15 mouse cellular contexts compared by ENCODE assay signal in the genomic region with DNA sequence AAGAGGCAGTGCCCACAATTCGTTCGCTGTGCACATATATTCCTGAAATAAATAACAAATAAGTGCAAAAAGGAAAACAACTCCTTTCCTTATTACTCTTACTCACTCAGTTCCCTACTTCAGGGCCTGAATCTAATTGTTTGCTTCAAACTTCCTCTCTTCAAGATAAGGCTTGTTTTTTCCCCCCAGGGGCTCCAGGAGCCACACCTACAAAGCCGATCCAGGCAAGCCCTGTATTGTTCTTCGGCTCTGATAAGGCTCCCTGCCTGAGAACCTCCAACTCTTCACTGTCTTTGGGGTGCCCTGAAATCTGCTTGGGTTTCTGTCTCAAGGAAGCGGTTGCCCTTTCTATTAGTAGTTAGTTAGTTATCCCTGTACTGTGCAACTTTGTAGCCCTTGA. TPM values are rescaled to one million over a fixed set of nuclear protein-coding genes. Genes with fewer than 3 reads are reported as not detected.
DNase-seq lines count a peak whose midpoint lies in the region; ATAC-seq and TF ChIP-seq lines count a peak whose summit lies in the region.
"Had no signal": no experiment of that assay in that cellular context is flagged by ENCODE, and none has a peak within 500 bp of the region (broad histone marks: within the 10 kb centered on the region; RNA-seq: fewer than 3 reads in every experiment).

No protein-coding gene starts in this region.

- no peak overlapping the region for H3K4me3 ChIP-seq in ES-Bruce4 (ENCODE audit: low read depth, low read length)
- no peak overlapping the region for H3K4me3 ChIP-seq in liver, embryonic 14.5 days (ENCODE audit: insufficient read depth in 1 of 2, low read depth in 2 of 2, low read length in 2 of 2)
- H3K4me3 ChIP-seq in intestine, postnatal 0 days (ENCODE audit: low read depth, low read length), result no peak overlapping the region
- H3K4me3 ChIP-seq: erythroblast, embryonic 14.5 days; limb, embryonic 10.5 days; midbrain, embryonic 15.5 days; neural tube, embryonic 13.5 days had no signal

- no peak for TF ChIP-seq CTCF in ES-Bruce4 (IDR thresholded peaks at IDR 0.05; ENCODE audit: low read depth, low read length)
- TF ChIP-seq CTCF in liver, embryonic 14.5 days (IDR thresholded peaks at IDR 0.05; ENCODE audit: low read depth), result no peak
- TF ChIP-seq CTCF in intestine, postnatal 0 days (IDR thresholded peaks at IDR 0.05; ENCODE audit: low read depth), result no peak

- TF ChIP-seq POLR2A in ES-Bruce4 (IDR thresholded peaks at IDR 0.05; ENCODE audit: insufficient read depth, low read length), result no peak

- WGBS in liver, embryonic 14.5 days (ENCODE audit: insufficient replicate concordance), result 25% methylated on average over 5 of the region's 5 CpGs
- 38% methylated on average over 5 of the region's 5 CpGs for WGBS in intestine, postnatal 0 days

- intact Hi-C loops in heart, postnatal 36 days (cut with DNase I), result no loop called here

- peaks cover 4% of the 10 kb centered on the region for H3K4me1 ChIP-seq in ES-Bruce4 (ENCODE audit: control insufficient read depth, insufficient read depth, low read length)
- peaks cover 6 to 19% of the 10 kb centered on the region in 2 experiments; a peak in 3 of 4 replicates for H3K4me1 ChIP-seq in liver, embryonic 14.5 days (replicated peaks; ENCODE audit: control insufficient read depth in 2 of 2, insufficient read depth in 2 of 2, low read length in 1 of 2)
- H3K4me1 ChIP-seq in intestine, postnatal 0 days (replicated peaks; ENCODE audit: control insufficient read depth, insufficient read depth, low read length), result 0 out of 2 replicates have a peak, but pooled peaks cover 3% of the 10 kb centered on the region
- H3K4me1 ChIP-seq: midbrain, embryonic 15.5 days; neural tube, embryonic 13.5 days had no signal

- peak; percentile 42; the same call in 1 of the 2 replicates for ATAC-seq in common myeloid progenitor, adult 5-6 weeks (replicated peaks; ENCODE audit: low read depth, poor library complexity, severe bottlenecking)
- ATAC-seq in liver, embryonic 14.5 days (ENCODE audit: insufficient read depth), result peak; percentile 47; the same call in 1 of the 2 replicates
- no peak for ATAC-seq in intestine, postnatal 0 days
- no peak for ATAC-seq in activated CD4-positive, CD25-positive, alpha-beta regulatory T cell, adult 4 months
- ATAC-seq: midbrain, embryonic 15.5 days had no signal

- no peak overlapping the region for H3K9ac ChIP-seq in ES-Bruce4 (ENCODE audit: low read depth, poor library complexity, severe bottlenecking)
- no peak overlapping the region for H3K9ac ChIP-seq in liver, embryonic 14.5 days (replicated peaks)
- no peak overlapping the region for H3K9ac ChIP-seq in intestine, postnatal 0 days (ENCODE audit: low read depth, low read length)
- H3K9ac ChIP-seq: midbrain, embryonic 15.5 days; neural tube, embryonic 13.5 days had no signal

- peak overlapping the region; percentile 97 for H3K27ac ChIP-seq in ES-Bruce4 (ENCODE audit: insufficient read depth, low read length)
- H3K27ac ChIP-seq in liver, embryonic 14.5 days, result no peak overlapping the region
- no peak overlapping the region for H3K27ac ChIP-seq in intestine, postnatal 0 days (ENCODE audit: low read depth, low read length)
- H3K27ac ChIP-seq: limb, embryonic 10.5 days; midbrain, embryonic 15.5 days; neural tube, embryonic 13.5 days had no signal

- H3K36me3 ChIP-seq in ES-Bruce4 (ENCODE audit: control insufficient read depth, insufficient read depth, low read length, poor library complexity, severe bottlenecking), result no peaks in the 10 kb centered on the region
- no peaks in the 10 kb centered on the region for H3K36me3 ChIP-seq in liver, embryonic 14.5 days (replicated peaks; ENCODE audit: control insufficient read depth, insufficient read depth, low read depth)
- H3K36me3 ChIP-seq in intestine, postnatal 0 days (ENCODE audit: control insufficient read depth, insufficient read depth), result no peaks in the 10 kb centered on the region
- H3K36me3 ChIP-seq: limb, embryonic 10.5 days; midbrain, embryonic 15.5 days; neural tube, embryonic 13.5 days had no signal

- TF ChIP-seq EP300 in ES-Bruce4 (IDR thresholded peaks at IDR 0.05; ENCODE audit: insufficient read depth, low read depth, low read length), result 0 out of 2 replicates have a peak, but pooled peaks have one; percentile 49
- TF ChIP-seq EP300 in liver, embryonic 14.5 days (IDR thresholded peaks at IDR 0.05; ENCODE audit: low read depth), result no peak

- no peak overlapping the region for H3K4me2 ChIP-seq in liver, embryonic 14.5 days (ENCODE audit: low read depth)
- no peak overlapping the region for H3K4me2 ChIP-seq in intestine, postnatal 0 days (replicated peaks; ENCODE audit: low read depth)
- H3K4me2 ChIP-seq: midbrain, embryonic 15.5 days; neural tube, embryonic 13.5 days had no signal

- peak; percentile 96 for DNase-seq in heart, adult 11 months
- no peak for DNase-seq in heart, postnatal 36 days
- no peak for DNase-seq in liver, embryonic 14.5 days (ENCODE audit: low read depth in 3 of 3, low spot score in 3 of 3)
- no peak for DNase-seq in B cell, adult 2 months
- DNase-seq: adrenal gland, postnatal 10 days; kidney, postnatal 10 days; lung, postnatal 14 days had no signal

- H3K27me3 ChIP-seq in ES-Bruce4 (ENCODE audit: control insufficient read depth, insufficient read depth, low read length, poor library complexity, severe bottlenecking), result no peaks in the 10 kb centered on the region
- H3K27me3 ChIP-seq in liver, embryonic 14.5 days (ENCODE audit: control insufficient read depth, insufficient read depth, low read length), result no peaks in the 10 kb centered on the region
- no peaks in the 10 kb centered on the region for H3K27me3 ChIP-seq in intestine, postnatal 0 days (replicated peaks; ENCODE audit: control insufficient read depth, insufficient read depth, low read length)
- H3K27me3 ChIP-seq: midbrain, embryonic 15.5 days; neural tube, embryonic 13.5 days had no signal

- no peaks in the 10 kb centered on the region; the same call in 1 of the 2 replicates for H3K9me3 ChIP-seq in ES-Bruce4 (replicated peaks; ENCODE audit: control insufficient read depth, insufficient read depth, low read length, poor library complexity, severe bottlenecking)
- no peaks in the 10 kb centered on the region for H3K9me3 ChIP-seq in liver, embryonic 14.5 days (ENCODE audit: control insufficient read depth, low read length)
- no peaks in the 10 kb centered on the region for H3K9me3 ChIP-seq in intestine, postnatal 0 days (ENCODE audit: control insufficient read depth)
- H3K9me3 ChIP-seq: limb, embryonic 10.5 days; midbrain, embryonic 15.5 days; neural tube, embryonic 13.5 days had no signal

RNA-seq across cellular contexts. Expression of a gene that starts 15.6 kb away (rescaled TPM):
- 10 to 100 TPM; 23.0 to 27.1 TPM for total RNA-seq in heart, postnatal 36 days (2021)
- polyA plus RNA-seq in ES-Bruce4 (2011; ENCODE audit: insufficient read depth, insufficient read length, low read depth, missing spikeins), result 118 and 124 TPM in 2 replicates
- total RNA-seq in common myeloid progenitor, adult 5-6 weeks (2017), result 26.7 and 39.7 TPM in 2 replicates
- polyA plus RNA-seq in liver, embryonic 14.5 days (2012; rRNA removed), result 4.3 and 4.4 TPM in 2 replicates
- polyA plus RNA-seq in liver, embryonic 14.5 days (2014; fragmentation: Nextera tagmentation; extraction: Ambion mirVana), result 3.3 and 3.7 TPM in 2 replicates
- polyA plus RNA-seq in intestine, postnatal 0 days (2015; fragmentation: Nextera tagmentation; extraction: Ambion mirVana), result 4.7 and 5.7 TPM in 2 replicates
- polyA plus RNA-seq in activated CD4-positive, CD25-positive, alpha-beta regulatory T cell, adult 4 months (2017; shearing (Covaris generic)), result 10 to 100 TPM; 65.2 to 65.3 TPM

Comparison
In these comparisons a context has a peak if more than half of its experiments do, and no peak if none do; other contexts are left out.
1. ATAC-seq: peak in common myeloid progenitor, adult 5-6 weeks (single experiment) and liver, embryonic 14.5 days (single experiment); none in intestine, postnatal 0 days (single experiment) and activated CD4-positive, CD25-positive, alpha-beta regulatory T cell, adult 4 months (single experiment).